Mouse (Mus musculus): ENCODE results near the gene Cxcl3. TPM values are rescaled to one million over a fixed set of nuclear protein-coding genes. Genes with fewer than 3 reads are reported as not detected.

Gene Cxcl3
- polyA plus RNA-seq (2017; shearing (Covaris generic)) = under 1 TPM in 1 of 2 experiments, not detected in 1; 0.44 TPM

DNA sequence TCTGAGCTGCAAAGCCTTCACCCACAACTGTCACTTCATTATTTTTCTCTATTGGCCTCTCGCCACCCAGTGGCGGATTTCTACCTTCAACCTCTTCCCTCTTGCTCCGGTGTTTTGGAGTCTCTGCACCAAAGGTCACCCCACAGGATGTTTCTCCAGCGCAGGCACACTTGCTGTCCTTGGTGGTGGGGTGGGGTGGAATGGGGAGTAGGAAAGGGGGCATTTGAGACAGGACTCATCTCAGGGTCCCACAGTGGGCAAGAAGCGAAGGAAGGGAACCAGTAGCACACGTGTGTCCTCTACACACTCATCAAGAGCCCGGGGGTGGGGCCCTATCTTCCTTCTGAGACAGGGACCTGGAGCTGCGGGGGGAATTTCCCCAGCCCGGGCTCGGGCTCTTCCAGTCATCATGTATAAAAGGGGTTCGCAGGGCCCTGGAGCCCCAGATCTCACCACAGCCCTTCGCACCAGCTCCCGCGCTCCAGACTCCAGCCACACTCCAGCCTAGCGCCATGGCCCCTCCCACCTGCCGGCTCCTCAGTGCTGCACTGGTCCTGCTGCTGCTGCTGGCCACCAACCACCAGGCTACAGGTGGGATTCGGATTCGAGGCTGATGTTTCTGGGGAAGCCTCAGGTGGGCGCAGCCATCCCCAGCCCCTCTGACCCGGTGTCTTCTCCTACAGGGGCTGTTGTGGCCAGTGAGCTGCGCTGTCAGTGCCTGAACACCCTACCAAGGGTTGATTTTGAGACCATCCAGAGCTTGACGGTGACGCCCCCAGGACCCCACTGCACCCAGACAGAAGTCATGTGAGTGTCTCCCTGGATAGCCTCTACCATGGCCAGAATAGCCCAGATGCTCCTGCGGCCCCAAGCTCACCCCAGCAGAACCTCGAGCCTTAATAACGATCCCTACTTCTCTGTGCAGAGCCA, at the start of gene Cxcl3:
Gene Cxcl3 (plus strand): TSS at position 445 of the 930 bp plus-strand sequence.
- ATAC-seq = peak; percentile 58

DNA sequence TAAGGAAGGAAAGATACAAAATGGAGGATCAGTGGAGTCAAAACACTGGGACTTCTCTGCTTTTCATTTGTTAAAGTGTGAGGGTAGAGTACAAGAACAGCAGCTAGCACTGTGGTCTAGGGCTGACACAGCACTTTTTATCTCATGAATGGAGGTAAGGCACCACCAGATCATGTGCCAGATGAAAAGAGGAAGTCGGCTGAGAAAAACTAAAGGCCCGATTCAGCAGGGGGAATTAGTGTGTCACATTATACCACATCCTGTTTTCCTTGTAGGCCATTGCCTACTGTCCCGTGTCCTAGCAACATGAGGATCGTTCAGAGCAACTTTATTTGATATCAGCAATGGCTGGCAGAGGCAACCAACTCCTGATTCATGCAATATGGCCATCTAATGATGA, 43.9 kb upstream of the Cxcl3 start:
- ATAC-seq = peak; percentile 90

DNA sequence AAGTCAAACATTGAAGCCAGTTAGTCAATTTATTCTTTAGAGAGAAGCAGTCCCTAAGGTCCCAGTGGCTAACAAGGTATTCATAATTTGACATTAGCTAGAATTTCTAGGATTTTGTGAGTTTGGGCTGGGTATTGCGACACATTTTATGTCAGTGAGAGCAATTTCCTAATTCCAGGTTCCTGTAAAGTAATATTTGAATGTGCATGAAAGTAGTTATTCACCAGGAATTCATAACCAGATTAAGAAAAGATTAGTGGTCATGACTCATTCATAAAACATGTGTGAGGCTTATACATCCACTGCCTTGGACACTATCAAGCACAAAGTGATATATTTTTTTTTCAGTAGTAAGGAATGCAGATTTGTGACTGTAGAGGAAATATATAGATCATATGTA, 32.0 kb upstream of the Cxcl3 start:
- no peak for ATAC-seq

DNA sequence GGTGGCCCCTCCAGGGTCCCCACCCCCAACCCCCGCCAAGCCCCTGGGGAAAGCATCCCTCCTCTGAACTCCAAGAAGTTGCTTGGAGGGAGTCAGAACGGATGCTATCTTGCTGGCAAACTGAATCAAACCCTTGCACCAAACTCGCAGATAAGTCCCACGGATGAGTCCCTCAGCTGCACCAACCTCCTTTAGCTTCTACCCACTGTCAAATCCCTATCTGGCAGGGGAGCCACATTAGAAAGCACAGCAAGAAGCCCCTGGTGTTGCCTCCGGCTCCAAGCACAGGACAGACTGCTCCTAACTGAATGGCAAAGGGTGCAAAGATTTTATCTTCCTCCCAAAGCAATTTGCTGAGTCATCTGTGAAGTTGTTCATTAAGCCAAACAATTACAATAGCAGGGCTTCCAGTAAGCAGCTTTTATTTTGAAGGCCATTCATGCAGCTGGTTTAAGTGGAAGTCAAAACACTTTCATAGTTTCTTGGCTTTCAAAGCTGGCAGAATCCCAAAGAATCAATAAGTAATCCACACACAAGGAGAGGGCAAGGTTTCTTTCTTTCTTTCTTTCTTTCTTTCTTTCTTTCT, 27.8 kb upstream of the Cxcl3 start:
- no peak for ATAC-seq

DNA sequence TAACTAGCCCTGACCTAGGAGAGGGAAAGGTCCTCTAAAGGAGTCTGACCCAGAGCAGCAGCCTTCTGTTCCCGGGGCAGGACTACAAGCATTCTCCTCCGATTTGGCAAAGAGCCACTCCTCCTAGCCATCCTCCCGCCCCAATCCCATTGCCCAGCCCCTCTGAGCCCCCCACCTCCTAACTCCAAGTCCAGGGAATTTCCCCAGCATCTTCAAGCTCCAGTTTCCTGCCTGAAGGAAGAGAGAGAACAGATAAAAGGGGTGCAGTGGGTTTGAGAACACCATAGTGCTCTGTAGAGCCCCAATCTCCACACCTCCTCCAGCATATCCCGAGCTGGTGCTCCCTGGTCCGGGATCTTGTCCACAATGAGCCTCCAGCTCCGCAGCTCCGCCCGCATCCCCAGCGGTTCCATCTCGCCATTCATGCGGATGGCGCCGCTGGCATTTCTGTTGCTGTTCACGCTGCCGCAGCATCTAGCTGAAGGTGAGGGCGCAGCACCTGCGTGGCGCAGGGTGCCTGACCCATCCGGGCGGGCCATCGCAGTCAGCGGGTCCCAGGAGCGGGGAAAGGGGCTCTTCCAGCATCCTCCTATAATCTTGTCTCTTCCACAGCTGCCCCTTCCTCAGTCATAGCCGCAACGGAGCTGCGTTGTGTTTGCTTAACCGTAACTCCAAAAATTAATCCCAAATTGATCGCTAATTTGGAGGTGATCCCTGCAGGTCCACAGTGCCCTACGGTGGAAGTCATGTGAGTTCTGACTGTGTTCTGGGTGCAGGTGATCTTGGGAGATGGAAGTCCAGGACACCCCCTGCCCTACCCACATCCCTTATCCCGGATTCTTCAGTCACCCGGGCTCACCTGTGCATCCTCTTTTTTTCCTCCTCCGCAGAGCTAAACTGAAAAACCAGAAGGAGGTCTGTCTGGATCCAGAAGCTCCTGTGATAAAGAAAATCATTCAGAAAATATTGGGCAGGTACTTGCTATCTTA, 26.5 kb upstream of the Cxcl3 start, which contains the start of gene Cxcl5:
Gene Cxcl5 (plus strand): TSS at position 284 of the 989 bp plus-strand sequence.
- no peak for ATAC-seq

DNA sequence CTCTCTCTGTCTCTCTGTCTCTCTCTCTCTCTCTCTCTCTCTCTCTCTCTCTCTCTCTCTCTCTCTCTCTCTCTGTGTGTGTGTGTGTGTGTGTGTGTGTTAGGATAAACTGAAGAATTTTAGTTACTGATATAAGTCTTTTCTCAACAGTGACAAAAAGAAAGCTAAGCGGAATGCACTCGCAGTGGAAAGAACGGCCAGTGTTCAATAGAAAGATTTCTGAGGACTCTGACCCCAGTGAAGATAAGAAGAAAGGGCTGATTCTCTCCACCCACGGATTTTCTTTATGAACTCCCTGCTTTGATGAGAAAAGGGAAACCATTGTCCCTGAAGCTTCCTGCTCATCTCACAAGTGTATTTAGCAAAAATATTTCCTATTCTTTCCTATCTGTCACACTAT, 25.6 kb upstream of the Cxcl3 start:
- no peak for ATAC-seq

DNA sequence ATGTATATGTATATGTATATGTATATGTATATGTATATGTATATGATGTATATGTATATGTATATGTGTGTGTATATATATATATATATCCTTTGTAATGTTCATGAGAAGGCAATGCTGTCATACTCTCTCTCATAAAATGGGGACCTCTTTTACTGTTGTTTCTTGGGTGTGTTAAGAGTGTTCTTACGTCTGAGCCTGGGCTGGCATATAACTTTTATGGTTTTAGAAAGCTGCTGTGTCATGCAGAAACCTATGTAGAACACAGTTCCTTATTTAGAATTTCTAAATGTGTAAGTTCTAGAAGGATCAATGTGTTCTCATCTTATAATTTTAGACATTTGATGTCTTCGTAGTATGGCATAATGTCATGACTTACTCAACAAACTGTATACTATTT, 25.1 kb upstream of the Cxcl3 start:
- no peak for ATAC-seq

DNA sequence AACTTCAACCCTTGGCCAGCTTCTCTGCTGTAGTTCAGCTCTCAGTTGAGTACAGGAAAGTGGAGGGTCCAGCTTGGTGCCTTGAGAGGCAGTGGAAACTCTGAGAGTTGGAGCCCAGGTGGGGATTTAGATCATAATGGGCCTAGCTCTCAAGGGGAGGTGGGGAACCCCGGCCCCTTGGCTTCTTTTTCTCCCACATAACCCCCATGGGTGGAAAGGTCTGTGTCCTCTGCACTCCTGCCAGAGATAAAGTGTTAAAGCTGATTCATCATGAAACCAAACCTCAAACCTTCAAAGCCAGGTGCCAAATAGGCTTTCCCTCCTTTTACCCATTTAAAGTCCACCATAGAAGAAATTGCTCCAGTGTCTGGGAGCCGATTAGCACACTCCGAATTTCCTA, 24.1 kb upstream of the Cxcl3 start:
- no peak for ATAC-seq

DNA sequence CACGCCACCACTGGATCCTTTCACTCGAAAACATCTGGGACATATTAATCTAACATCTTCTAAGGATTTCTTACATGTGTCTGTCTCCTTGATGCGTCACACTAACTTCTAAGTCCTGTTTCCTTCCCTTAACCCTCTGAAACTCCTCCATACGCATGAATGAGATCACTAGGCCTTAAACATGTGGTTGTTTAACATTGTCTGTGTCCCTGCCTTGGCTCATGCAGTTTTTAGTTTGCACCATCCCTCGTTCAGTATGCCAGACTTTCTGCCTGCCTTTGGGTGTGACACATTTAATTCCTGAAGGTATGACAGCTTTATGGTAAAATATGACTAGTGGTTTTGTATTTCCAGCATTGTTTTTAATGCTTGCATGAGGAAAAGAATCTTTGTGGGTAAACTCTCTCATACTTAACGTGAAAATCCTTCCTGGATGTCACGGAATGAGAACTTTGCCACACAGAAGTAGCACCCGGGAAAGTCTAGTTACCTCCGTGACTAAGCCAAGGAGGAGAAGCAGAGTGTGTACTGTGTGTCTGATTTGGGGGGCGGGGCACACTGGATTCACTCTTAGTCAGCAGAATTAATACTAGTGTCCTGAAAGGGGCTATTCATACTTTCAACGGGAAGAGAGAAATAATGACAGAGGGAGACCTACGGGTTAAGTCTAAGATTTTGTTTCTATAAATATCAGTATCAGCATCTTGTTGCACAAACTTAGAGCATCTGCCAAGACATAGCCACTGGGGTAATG, 21.8 kb upstream of the Cxcl3 start:
- no peak for ATAC-seq

DNA sequence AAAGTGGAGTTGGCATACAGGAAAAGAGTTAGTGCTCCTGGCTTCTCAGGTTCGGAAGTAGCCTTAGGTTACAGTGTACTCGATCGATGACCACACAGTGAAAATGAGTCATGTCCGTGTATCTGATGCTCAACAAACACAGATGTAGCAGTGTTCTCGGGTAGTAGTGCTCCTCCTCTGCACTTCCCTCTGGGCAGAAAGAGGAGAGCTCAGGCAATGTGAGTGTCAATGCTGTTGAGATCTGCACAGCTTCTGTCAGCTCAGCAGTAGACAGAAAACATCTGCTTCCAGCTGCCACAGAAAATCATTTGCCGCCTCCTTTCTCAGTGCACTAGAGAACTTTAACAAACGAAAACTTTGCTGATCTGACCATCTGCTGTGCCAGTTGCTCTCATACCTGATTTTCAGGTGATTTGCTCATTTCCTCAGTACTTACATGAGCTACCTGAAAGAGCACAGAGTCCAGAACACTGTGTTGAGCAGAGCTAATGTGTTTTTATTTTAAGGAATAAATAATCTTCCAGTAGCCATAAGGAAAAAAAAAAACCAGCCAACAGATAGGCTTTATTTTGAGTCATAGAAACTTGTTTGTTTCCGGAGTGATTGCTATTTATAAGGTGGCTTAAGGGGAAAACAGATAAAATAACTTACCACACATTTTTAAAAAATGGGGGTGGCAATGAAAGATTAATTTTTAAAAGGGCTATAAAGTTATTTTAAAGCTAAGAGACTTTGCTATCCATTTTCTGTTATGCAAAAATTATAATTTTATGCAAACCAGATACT, 19.9 kb upstream of the Cxcl3 start:
- ATAC-seq = no peak

DNA sequence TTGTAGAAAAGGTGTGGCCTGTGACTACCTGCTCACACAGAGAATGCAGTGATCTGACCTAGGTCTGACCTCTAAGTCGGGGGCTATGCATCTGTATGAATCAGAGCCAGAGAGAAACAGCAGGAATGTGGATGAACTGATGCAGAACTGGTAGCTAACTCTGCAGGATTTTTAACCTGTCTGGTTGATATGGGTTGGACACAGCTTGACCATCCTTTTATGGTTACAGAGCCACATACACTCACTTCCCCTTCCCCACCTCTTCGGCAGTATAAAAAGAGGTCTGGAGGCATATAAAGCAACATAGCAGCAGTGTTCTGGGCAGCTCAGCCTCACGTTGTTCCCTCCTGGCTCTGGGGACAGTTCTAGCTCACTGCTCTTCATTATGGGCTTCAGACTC, 17.7 kb upstream of the Cxcl3 start, which contains the start of gene Ppbp:
Gene Ppbp (plus strand): TSS at position 301 of the 400 bp plus-strand sequence.
- ATAC-seq = no peak

DNA sequence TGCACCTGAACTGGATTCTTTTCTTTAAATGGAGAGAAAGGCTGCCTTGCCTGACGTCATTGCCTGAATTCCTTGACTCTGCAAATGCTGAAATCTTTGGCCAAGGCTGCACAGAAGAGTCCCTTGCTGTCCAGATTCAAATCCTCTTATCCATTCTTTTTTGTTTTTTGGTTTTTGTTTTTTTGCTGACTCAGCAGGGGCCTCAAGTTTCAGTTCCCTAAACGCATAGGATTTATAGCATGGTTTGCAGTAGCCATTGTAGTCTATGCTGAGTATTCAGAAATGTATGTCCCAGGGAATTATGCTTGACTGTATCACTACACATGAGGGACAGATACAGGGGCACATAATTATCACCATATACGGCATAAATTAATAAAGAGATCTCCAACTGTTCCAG, 14.5 kb upstream of the Cxcl3 start:
- no peak for ATAC-seq

DNA sequence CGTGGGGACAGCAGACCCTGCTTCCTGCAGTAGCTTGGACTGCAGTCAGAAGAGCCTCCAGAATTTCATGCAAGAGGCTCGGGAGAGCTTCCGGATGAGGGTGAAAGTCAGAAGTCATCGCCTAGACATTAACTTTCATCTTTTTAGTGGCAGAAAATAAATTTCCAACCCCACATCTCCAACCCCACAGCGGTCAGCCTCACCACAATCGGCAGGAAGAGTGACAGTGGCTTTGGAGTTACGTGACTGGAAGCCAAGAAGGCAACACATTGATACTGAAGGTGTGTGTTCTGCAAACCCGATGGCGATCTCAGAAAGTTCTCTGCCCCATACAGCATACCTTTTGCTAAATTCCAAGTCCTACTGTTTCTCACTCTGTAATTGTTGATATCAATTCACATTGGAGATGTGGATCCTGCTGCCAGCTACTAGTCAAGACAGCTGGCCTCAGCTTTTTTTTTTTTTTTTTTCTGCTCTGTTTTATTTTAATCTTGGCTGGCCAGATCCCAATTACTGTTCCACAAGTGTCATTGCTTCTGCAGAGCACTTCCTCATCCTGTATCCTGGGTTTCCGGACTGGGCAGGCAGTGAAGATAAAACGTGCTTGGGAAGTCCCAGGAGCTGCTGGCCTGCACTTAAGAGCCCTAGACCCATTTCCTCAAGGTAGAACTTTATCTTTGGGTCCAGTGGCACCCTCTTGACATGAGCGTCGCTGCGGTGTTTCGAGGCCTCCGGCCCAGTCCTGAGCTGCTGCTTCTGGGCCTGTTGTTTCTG, 13.8 kb upstream of the Cxcl3 start, which contains the start of gene Pf4:
Gene Pf4 (plus strand): TSS at position 556 of the 774 bp plus-strand sequence.
- no peak for ATAC-seq

DNA sequence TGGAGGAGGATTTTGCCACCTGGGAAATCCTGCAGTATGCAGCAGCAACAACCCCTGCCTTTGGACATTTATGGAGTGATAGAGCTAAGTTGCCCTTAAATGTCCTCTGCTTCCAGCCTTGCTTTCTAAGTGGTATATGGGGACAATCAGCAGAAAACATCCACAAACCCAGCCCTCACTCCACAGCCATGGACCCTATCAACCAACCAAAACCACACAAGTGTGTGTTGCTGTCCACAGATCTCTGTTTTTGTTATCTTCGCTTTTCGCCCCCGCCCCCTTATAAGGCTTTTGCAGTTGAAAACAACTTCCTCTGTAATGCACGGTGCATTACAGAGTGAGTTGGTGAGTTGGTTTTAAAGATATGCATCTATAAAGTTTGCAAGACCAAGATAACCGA, 10.3 kb upstream of the Cxcl3 start:
- ATAC-seq = no peak

DNA sequence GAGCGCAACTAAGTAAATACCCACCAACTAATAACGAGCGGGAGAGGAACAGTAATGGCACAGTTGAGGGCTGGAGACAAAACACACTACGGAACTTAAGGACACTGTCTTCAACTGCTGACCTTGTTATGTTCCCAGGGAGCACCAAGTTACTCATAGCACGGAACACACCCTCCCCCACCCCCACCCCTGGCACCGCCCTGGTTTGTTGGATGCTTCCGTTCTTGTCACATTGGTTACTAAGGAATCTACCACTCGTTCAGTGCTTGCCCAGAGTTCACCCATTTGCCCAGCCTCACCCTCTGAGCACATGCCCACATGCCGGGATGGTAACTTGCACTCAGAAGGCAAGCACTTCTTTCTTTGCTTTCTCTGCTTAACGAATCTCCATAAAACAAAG, 8.3 kb upstream of the Cxcl3 start:
- ATAC-seq = no peak

DNA sequence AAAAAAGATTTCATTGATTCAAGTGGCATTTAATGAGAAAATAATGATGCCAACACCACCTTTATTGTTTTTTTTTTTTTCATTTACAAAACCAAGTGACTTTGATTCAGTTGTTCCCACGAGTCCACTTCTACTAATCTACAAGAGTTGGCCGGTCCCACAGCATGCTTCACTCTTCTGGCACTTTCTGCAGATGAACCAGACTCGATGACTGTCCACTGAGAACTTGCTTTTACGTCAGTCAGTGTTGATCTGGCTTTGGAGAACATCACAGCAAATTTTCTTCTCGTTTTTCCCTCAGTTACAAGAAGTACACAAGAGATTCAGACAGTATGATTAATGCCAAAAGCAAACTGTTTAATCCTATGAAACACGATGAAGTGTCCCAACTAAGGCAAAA, 7.0 kb upstream of the Cxcl3 start:
- no peak for ATAC-seq

DNA sequence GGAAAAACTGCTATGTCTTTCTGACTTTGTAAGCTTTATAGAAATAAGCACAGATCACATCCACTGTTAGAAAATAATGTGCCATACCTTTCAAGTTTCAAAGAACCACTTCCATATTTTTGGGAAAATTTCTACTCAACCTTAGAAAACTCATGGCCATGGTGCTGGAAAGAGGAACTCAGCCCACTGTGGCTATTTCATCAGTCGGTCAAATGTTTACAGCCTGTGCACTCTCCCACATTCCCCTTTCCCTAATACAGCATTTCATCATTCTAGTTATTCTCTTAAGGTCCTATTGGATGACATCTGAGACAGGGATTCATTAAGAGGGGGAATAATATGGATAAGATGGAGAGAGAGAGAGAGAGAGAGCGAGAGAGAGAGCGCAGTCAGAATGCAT, 2.2 kb upstream of the Cxcl3 start:
- ATAC-seq = no peak

DNA sequence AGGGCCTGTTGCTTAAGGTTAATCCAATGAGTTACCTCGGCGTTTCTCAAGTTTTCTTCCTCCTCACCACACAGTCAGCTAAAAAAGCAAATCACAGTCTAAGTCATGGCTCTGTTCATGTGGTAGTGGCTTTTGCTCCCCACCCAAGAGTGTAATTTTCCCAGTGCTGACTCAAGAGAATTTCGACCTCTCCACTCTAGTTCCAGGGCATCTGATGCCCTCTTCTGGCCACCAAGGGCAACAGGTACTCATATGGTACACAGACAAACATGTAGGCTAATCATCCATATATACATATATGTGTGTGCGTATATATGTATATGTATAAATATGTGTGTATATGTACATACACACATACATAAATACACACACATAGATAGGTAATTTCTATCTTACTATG, 2.2 kb downstream of the Cxcl3 start:
- ATAC-seq = no peak

DNA sequence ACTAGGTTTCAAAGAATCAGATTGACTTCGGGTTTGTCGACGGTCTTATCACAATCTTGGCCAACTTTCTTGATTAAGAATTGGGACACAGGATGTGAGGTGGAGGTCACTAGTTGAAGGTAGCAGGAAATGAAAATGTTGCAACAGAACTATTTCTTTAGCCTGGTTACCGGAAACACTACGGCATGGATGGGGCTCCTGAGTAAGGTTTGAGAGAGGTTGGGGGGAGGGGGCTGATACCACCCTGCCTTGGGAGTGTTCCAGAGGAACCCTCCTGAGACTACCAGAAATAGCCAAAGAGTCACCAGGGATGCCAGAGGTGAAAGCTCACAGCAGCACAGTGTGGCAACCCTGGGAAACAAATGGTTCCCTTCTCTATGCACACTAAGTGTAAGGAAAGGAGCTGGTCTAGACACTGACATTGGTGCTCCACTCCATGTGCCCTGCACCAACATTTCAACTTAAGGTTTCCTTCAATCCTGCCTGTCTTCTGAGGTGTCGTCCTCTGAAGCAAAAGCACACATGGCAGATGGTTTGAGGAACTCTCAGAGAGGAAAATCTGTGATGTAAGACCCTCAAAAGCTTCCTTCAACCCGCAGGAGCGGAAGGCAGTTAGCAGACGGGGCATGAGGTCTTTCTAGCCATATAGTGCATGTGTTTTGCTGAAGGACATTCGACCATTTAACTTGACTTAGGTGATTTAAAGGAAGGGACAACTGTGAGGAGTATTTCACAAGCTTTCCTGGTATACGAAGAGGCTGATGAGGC, 3.6 kb downstream of the Cxcl3 start:
- no peak for ATAC-seq
